Comparison of ENCODE assay signal across 14 mouse cellular contexts in genomic region chr7:49569646-49570045, GRCm38 (mm10).
DNase-seq lines count a peak whose midpoint lies in the region; ATAC-seq and TF ChIP-seq lines count a peak whose summit lies in the region.
"Had no signal": no experiment of that assay in that cellular context is flagged by ENCODE, and none has a peak within 500 bp of the region (broad histone marks: within the 10 kb centered on the region; RNA-seq: fewer than 3 reads in every experiment).

No protein-coding gene starts in this region.

- H3K4me1 ChIP-seq in forebrain, postnatal 0 days (ENCODE audit: insufficient read depth) = no peaks in the 10 kb centered on the region
- no peaks in the 10 kb centered on the region; the same call in 1 of the 2 replicates for H3K4me1 ChIP-seq in forebrain, embryonic 16.5 days (replicated peaks; ENCODE audit: control insufficient read depth, insufficient read depth, low read length)
- H3K4me1 ChIP-seq in midbrain, embryonic 12.5 days = peaks cover 3% of the 10 kb centered on the region; the same call in 1 of the 2 replicates
- H3K4me1 ChIP-seq in midbrain, embryonic 10.5 days = 0 out of 2 replicates have a peak, but pooled peaks cover 3% of the 10 kb centered on the region

- peaks cover 57% of the 10 kb centered on the region for H3K36me3 ChIP-seq in forebrain, postnatal 0 days (ENCODE audit: insufficient read depth)
- H3K36me3 ChIP-seq in forebrain, embryonic 16.5 days (ENCODE audit: control insufficient read depth, insufficient read depth) = 0 out of 2 replicates have a peak, but pooled peaks cover 4% of the 10 kb centered on the region
- peaks cover 17% of the 10 kb centered on the region for H3K36me3 ChIP-seq in midbrain, embryonic 12.5 days
- peaks cover 59% of the 10 kb centered on the region for H3K36me3 ChIP-seq in midbrain, embryonic 10.5 days

- no peak overlapping the region for H3K4me3 ChIP-seq in forebrain, postnatal 0 days (ENCODE audit: low read depth, low read length)
- H3K4me3 ChIP-seq in forebrain, embryonic 16.5 days (replicated peaks; ENCODE audit: low read length) = no peak overlapping the region
- H3K4me3 ChIP-seq in midbrain, embryonic 12.5 days = no peak overlapping the region
- H3K4me3 ChIP-seq in midbrain, embryonic 10.5 days = no peak overlapping the region
- H3K4me3 ChIP-seq: lung, embryonic 15.5 days had no signal

- 50% methylated on average over 7 of the region's 7 CpGs for WGBS in forebrain, postnatal 0 days
- WGBS in forebrain, embryonic 16.5 days = 59% methylated on average over 7 of the region's 7 CpGs
- WGBS in midbrain, embryonic 12.5 days = 70% methylated on average over 7 of the region's 7 CpGs
- 93% methylated on average over 7 of the region's 7 CpGs for WGBS in midbrain, embryonic 10.5 days

- DNase-seq in forebrain, postnatal 0 days = peak; percentile 37
- DNase-seq in midbrain, embryonic 10.5 days (ENCODE audit: low spot score) = no peak
- DNase-seq in frontal cortex, postnatal 10 days (ENCODE audit: low spot score in 2 of 2) = peak; percentile 37 to 45
- peak; percentile 74 to 75 for DNase-seq in right cerebral cortex, adult 2 months (ENCODE audit: low spot score in 2 of 2)
- DNase-seq in cerebellum, postnatal 36 days = no peak
- no peak for DNase-seq in cerebellum, adult 11 months
- DNase-seq: B cell, adult 2 months; cerebellum, postnatal 10 days; heart, adult 11 months had no signal

- peak; percentile 75 for ATAC-seq in forebrain, postnatal 0 days
- no peak for ATAC-seq in forebrain, embryonic 16.5 days
- ATAC-seq in midbrain, embryonic 12.5 days (ENCODE audit: low FRiP score, low read depth) = peak; percentile 64
- ATAC-seq: inflammation-experienced regulatory T-cells, adult 6 months had no signal

- H3K27me3 ChIP-seq in forebrain, postnatal 0 days (ENCODE audit: insufficient read depth, low read length) = no peaks in the 10 kb centered on the region
- no peaks in the 10 kb centered on the region for H3K27me3 ChIP-seq in forebrain, embryonic 16.5 days (replicated peaks; ENCODE audit: control insufficient read depth, insufficient read depth, low read length)
- no peaks in the 10 kb centered on the region for H3K27me3 ChIP-seq in midbrain, embryonic 12.5 days
- no peaks in the 10 kb centered on the region for H3K27me3 ChIP-seq in midbrain, embryonic 10.5 days (ENCODE audit: low read depth, poor library complexity, severe bottlenecking)
- H3K27me3 ChIP-seq: lung, embryonic 15.5 days had no signal

- peak overlapping the region; percentile 23; the same call in 1 of the 2 replicates for H3K27ac ChIP-seq in forebrain, postnatal 0 days (ENCODE audit: low read depth, low read length)
- no peak overlapping the region; the same call in 1 of the 2 replicates for H3K27ac ChIP-seq in forebrain, embryonic 16.5 days (ENCODE audit: low read length)
- H3K27ac ChIP-seq in midbrain, embryonic 12.5 days (replicated peaks) = peak overlapping the region; percentile 63
- no peak overlapping the region for H3K27ac ChIP-seq in midbrain, embryonic 10.5 days (replicated peaks)
- H3K27ac ChIP-seq: lung, embryonic 15.5 days had no signal

- no peak overlapping the region for H3K4me2 ChIP-seq in forebrain, postnatal 0 days (ENCODE audit: low read depth)
- no peak overlapping the region for H3K4me2 ChIP-seq in forebrain, embryonic 16.5 days (ENCODE audit: low read length)
- no peak overlapping the region for H3K4me2 ChIP-seq in midbrain, embryonic 12.5 days (replicated peaks)
- H3K4me2 ChIP-seq: liver, embryonic 11.5 days; lung, embryonic 15.5 days had no signal

- H3K9ac ChIP-seq in forebrain, postnatal 0 days = no peak overlapping the region
- no peak overlapping the region for H3K9ac ChIP-seq in forebrain, embryonic 16.5 days (replicated peaks; ENCODE audit: low read depth, low read length)
- H3K9ac ChIP-seq in midbrain, embryonic 12.5 days (replicated peaks) = no peak overlapping the region
- H3K9ac ChIP-seq: lung, embryonic 15.5 days had no signal

- no peaks in the 10 kb centered on the region for H3K9me3 ChIP-seq in forebrain, postnatal 0 days (ENCODE audit: low read length)
- H3K9me3 ChIP-seq in forebrain, embryonic 16.5 days (ENCODE audit: control insufficient read depth, low read length) = no peaks in the 10 kb centered on the region
- no peaks in the 10 kb centered on the region for H3K9me3 ChIP-seq in midbrain, embryonic 12.5 days
- no peaks in the 10 kb centered on the region for H3K9me3 ChIP-seq in midbrain, embryonic 10.5 days (replicated peaks)
- H3K9me3 ChIP-seq: lung, embryonic 15.5 days had no signal

- TF ChIP-seq CTCF in forebrain, postnatal 0 days (IDR thresholded peaks at IDR 0.05; ENCODE audit: low read depth) = no peak

Comparison
In these comparisons a context has a peak if more than half of its experiments do, and no peak if none do; other contexts are left out.
1. H3K27ac ChIP-seq: peak in forebrain, postnatal 0 days (single experiment) and midbrain, embryonic 12.5 days (single experiment); none in forebrain, embryonic 16.5 days (single experiment) and midbrain, embryonic 10.5 days (single experiment).
2. DNase-seq: peak in forebrain, postnatal 0 days (single experiment), frontal cortex, postnatal 10 days (2 of 2) and right cerebral cortex, adult 2 months (2 of 2); none in midbrain, embryonic 10.5 days (single experiment), cerebellum, postnatal 36 days (0 of 2) and cerebellum, adult 11 months (single experiment).